Comparison of ENCODE assay signal across 10 mouse cellular contexts in the genomic region with DNA sequence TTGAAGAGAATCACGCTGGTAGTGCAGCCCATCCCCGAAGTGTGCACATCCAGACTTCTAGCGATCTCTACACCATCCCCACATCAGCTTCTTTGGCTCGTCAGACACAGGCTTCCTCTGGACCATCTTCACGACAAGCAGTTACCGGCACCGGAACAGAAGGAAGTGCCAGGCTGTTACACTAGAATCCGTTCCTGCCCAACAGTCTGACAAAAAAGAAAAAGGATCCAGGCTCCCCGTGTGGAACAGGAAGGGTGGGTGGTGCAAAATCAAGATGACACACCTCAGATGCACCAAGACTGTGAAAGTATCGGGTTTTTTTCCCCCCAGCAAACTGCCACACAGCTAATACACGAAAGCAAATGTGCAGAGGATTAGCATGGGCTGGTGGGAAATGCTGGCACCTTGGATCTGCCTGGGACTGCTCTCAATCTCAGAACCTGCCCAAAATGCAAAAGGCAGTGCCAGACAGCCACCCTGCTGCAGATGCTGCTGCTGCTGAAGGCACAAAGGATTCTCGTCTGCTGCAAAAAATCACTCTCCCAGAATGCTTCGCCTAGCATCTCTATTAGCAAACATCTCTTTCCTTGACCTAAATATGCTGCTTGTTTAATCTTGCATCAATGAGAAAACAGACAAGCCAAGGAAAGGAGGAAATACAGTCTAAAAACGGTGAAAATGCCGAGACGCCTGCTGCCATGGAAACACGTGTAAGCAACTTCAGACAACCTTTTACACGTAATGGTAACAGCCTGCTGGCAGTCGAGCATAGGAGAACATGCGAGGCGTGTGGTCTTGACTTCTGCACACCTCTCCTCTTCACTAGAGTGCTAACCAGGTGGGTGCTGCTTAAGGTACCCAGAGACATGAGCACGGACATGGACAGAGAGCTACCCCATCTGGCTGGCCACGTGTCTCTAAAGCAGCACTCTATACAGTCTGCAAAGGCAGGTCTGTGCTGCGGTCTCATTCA. TPM values are rescaled to one million over a fixed set of nuclear protein-coding genes. Genes with fewer than 3 reads are reported as not detected.
DNase-seq lines count a peak whose midpoint lies in the region; ATAC-seq and TF ChIP-seq lines count a peak whose summit lies in the region.
"Had no signal": no experiment of that assay in that cellular context is flagged by ENCODE, and none has a peak within 500 bp of the region (broad histone marks: within the 10 kb centered on the region; RNA-seq: fewer than 3 reads in every experiment).

No protein-coding gene starts in this region.

- H3K9me3 ChIP-seq in kidney, postnatal 0 days (replicated peaks; ENCODE audit: low read length), result no peaks in the 10 kb centered on the region
- no peaks in the 10 kb centered on the region for H3K9me3 ChIP-seq in embryonic facial prominence, embryonic 10.5 days
- H3K9me3 ChIP-seq in neural tube, embryonic 14.5 days (ENCODE audit: control insufficient read depth, low read length), result no peaks in the 10 kb centered on the region
- no peaks in the 10 kb centered on the region for H3K9me3 ChIP-seq in heart, embryonic 12.5 days (replicated peaks)
- H3K9me3 ChIP-seq: liver, embryonic 13.5 days had no signal

- DNase-seq in kidney, postnatal 0 days (ENCODE audit: low spot score), result no peak
- no peak for DNase-seq in kidney, postnatal 10 days
- no peak for DNase-seq in embryonic facial prominence, embryonic 10.5 days (ENCODE audit: low spot score)
- DNase-seq in induced T-regulatory cell, adult 2 months (ENCODE audit: low read depth), result peak; percentile 63
- DNase-seq in adipocyte (ENCODE audit: low spot score), result no peak
- DNase-seq in gastrocnemius, postnatal 4 days (ENCODE audit: low spot score in 2 of 2), result no peak
- DNase-seq: liver, embryonic 13.5 days had no signal

- no peak overlapping the region for H3K27ac ChIP-seq in kidney, postnatal 0 days
- 0 out of 2 replicates have a peak overlapping the region, but pooled peaks have one; percentile 14 for H3K27ac ChIP-seq in embryonic facial prominence, embryonic 10.5 days (replicated peaks)
- peak overlapping the region; percentile 44; the same call in 1 of the 2 replicates for H3K27ac ChIP-seq in neural tube, embryonic 14.5 days (ENCODE audit: low read depth, low read length)
- H3K27ac ChIP-seq in heart, embryonic 12.5 days (ENCODE audit: poor library complexity, severe bottlenecking), result no peak overlapping the region
- H3K27ac ChIP-seq: liver, embryonic 13.5 days had no signal

- H3K9ac ChIP-seq in kidney, postnatal 0 days (ENCODE audit: low read depth, low read length), result no peak overlapping the region
- peak overlapping the region; percentile 34; the same call in 1 of the 2 replicates for H3K9ac ChIP-seq in neural tube, embryonic 14.5 days (replicated peaks; ENCODE audit: low read depth, low read length)
- H3K9ac ChIP-seq in heart, embryonic 12.5 days, result no peak overlapping the region
- H3K9ac ChIP-seq: liver, embryonic 13.5 days had no signal

- WGBS in kidney, postnatal 0 days, result 59% methylated on average over 24 of the region's 24 CpGs
- WGBS in embryonic facial prominence, embryonic 10.5 days, result 75% methylated on average over 24 of the region's 24 CpGs
- WGBS in neural tube, embryonic 14.5 days, result 62% methylated on average over 24 of the region's 24 CpGs
- WGBS in heart, embryonic 12.5 days, result 62% methylated on average over 24 of the region's 24 CpGs

- TF ChIP-seq CTCF in kidney, postnatal 0 days (IDR thresholded peaks at IDR 0.05; ENCODE audit: low read depth), result no peak

- no peak overlapping the region for H3K4me3 ChIP-seq in kidney, postnatal 0 days (replicated peaks; ENCODE audit: low read depth, low read length)
- no peak overlapping the region for H3K4me3 ChIP-seq in embryonic facial prominence, embryonic 10.5 days
- peak overlapping the region; percentile 6 for H3K4me3 ChIP-seq in neural tube, embryonic 14.5 days (ENCODE audit: low read depth, low read length)
- no peak overlapping the region for H3K4me3 ChIP-seq in heart, embryonic 12.5 days
- H3K4me3 ChIP-seq: erythroblast, embryonic 14.5 days; liver, embryonic 13.5 days had no signal

- H3K27me3 ChIP-seq in kidney, postnatal 0 days (ENCODE audit: insufficient read depth, low read length), result no peaks in the 10 kb centered on the region
- H3K27me3 ChIP-seq in embryonic facial prominence, embryonic 10.5 days (replicated peaks; ENCODE audit: low read depth, poor library complexity, severe bottlenecking), result no peaks in the 10 kb centered on the region
- no peaks in the 10 kb centered on the region for H3K27me3 ChIP-seq in neural tube, embryonic 14.5 days (ENCODE audit: control insufficient read depth, insufficient read depth, low read length)
- peaks cover 4% of the 10 kb centered on the region; the same call in 1 of the 2 replicates for H3K27me3 ChIP-seq in heart, embryonic 12.5 days (replicated peaks)

- H3K4me2 ChIP-seq in kidney, postnatal 0 days (ENCODE audit: low read length), result peak overlapping the region; percentile 13; the same call in 1 of the 2 replicates
- H3K4me2 ChIP-seq in neural tube, embryonic 14.5 days (ENCODE audit: low read depth, low read length), result peak overlapping the region; percentile 30
- no peak overlapping the region for H3K4me2 ChIP-seq in heart, embryonic 12.5 days
- H3K4me2 ChIP-seq: liver, embryonic 13.5 days had no signal

- no peak for ATAC-seq in kidney, postnatal 0 days (replicated peaks; ENCODE audit: low FRiP score, low read depth)
- ATAC-seq in neural tube, embryonic 14.5 days (ENCODE audit: low read depth), result peak; percentile 21; the same call in 1 of the 2 replicates
- no peak for ATAC-seq in heart, embryonic 12.5 days (ENCODE audit: insufficient number of reproducible peaks, low FRiP score)

- no peaks in the 10 kb centered on the region for H3K36me3 ChIP-seq in kidney, postnatal 0 days (ENCODE audit: insufficient read depth, low read length)
- H3K36me3 ChIP-seq in embryonic facial prominence, embryonic 10.5 days (replicated peaks), result no peaks in the 10 kb centered on the region
- H3K36me3 ChIP-seq in neural tube, embryonic 14.5 days (ENCODE audit: control insufficient read depth, insufficient read depth, low read length), result no peaks in the 10 kb centered on the region
- no peaks in the 10 kb centered on the region for H3K36me3 ChIP-seq in heart, embryonic 12.5 days
- H3K36me3 ChIP-seq: liver, embryonic 13.5 days had no signal

- H3K4me1 ChIP-seq in kidney, postnatal 0 days (replicated peaks; ENCODE audit: insufficient read depth, low read length), result no peaks in the 10 kb centered on the region
- H3K4me1 ChIP-seq in embryonic facial prominence, embryonic 10.5 days, result peaks cover 8% of the 10 kb centered on the region; the same call in 1 of the 2 replicates
- H3K4me1 ChIP-seq in neural tube, embryonic 14.5 days (ENCODE audit: control insufficient read depth, insufficient read depth, low read length), result 0 out of 2 replicates have a peak, but pooled peaks cover 6% of the 10 kb centered on the region
- H3K4me1 ChIP-seq in heart, embryonic 12.5 days (replicated peaks), result peaks cover 5% of the 10 kb centered on the region; the same call in 1 of the 2 replicates
- H3K4me1 ChIP-seq: liver, embryonic 13.5 days had no signal

RNA-seq across cellular contexts. Expression of a gene that starts 58.9 kb away (rescaled TPM):
- polyA plus RNA-seq in kidney, postnatal 0 days (2015; fragmentation: Nextera tagmentation; extraction: Ambion mirVana), result 11.1 TPM in 2 replicates
- polyA plus RNA-seq in embryonic facial prominence, embryonic 10.5 days (2016; fragmentation: Nextera tagmentation; extraction: Ambion mirVana), result 4.0 and 4.1 TPM in 2 replicates
- 11.2 and 13.2 TPM in 2 replicates for polyA plus RNA-seq in neural tube, embryonic 14.5 days (2014; fragmentation: Nextera tagmentation; extraction: Ambion mirVana)
- total RNA-seq in gastrocnemius, postnatal 4 days (2021), result 10 to 100 TPM; 40.2 to 44.6 TPM
- polyA plus RNA-seq in heart, embryonic 12.5 days (2016; fragmentation: Nextera tagmentation; extraction: Ambion mirVana), result 7.0 and 7.1 TPM in 2 replicates

Comparison
In these comparisons a context has a peak if more than half of its experiments do, and no peak if none do; other contexts are left out.
1. H3K27ac ChIP-seq: peak in embryonic facial prominence, embryonic 10.5 days (single experiment) and neural tube, embryonic 14.5 days (single experiment); none in kidney, postnatal 0 days (single experiment) and heart, embryonic 12.5 days (single experiment).